In genomic region chr15:80255646-80256121, GRCm38 (mm10) we compare ENCODE assay signal across 8 mouse cellular contexts. TPM values are rescaled to one million over a fixed set of nuclear protein-coding genes. Genes with fewer than 3 reads are reported as not detected.
DNase-seq lines count a peak whose midpoint lies in the region; ATAC-seq and TF ChIP-seq lines count a peak whose summit lies in the region.

No protein-coding gene starts in this region.

- ATAC-seq in embryonic facial prominence, embryonic 14.5 days (ENCODE audit: low read depth), result peak; percentile 19
- peak; percentile 51 for ATAC-seq in kidney, embryonic 14.5 days (ENCODE audit: low FRiP score, low TSS enrichment)
- ATAC-seq in liver, postnatal 0 days, result peak; percentile 59
- ATAC-seq in neural tube, embryonic 12.5 days (ENCODE audit: low FRiP score, low read depth), result peak; percentile 41
- peak; percentile 70 for ATAC-seq in stomach, postnatal 0 days (ENCODE audit: low FRiP score, low TSS enrichment)

- H3K27ac ChIP-seq in bone marrow macrophage, adult 2 months (ENCODE audit: insufficient read depth, low read depth, low read length), result peak overlapping the region; percentile 98
- peak overlapping the region; percentile 94 for H3K27ac ChIP-seq in embryonic facial prominence, embryonic 14.5 days (replicated peaks; ENCODE audit: low read depth, low read length)
- peak overlapping the region; percentile 97 for H3K27ac ChIP-seq in heart, embryonic 10.5 days
- H3K27ac ChIP-seq in kidney, embryonic 14.5 days (ENCODE audit: low read depth, low read length), result peak overlapping the region; percentile 99
- peak overlapping the region; percentile 99 for H3K27ac ChIP-seq in liver, postnatal 0 days (ENCODE audit: low read depth)
- peak overlapping the region; percentile 95 for H3K27ac ChIP-seq in neural tube, embryonic 12.5 days
- peak overlapping the region; percentile 100 for H3K27ac ChIP-seq in stomach, postnatal 0 days (replicated peaks)

- H3K36me3 ChIP-seq in embryonic facial prominence, embryonic 14.5 days (ENCODE audit: control insufficient read depth, insufficient read depth, low read length), result peaks cover 58% of the 10 kb centered on the region
- H3K36me3 ChIP-seq in heart, embryonic 10.5 days, result peaks cover 53% of the 10 kb centered on the region
- H3K36me3 ChIP-seq in kidney, embryonic 14.5 days (ENCODE audit: control insufficient read depth, insufficient read depth, low read length), result peaks cover 52% of the 10 kb centered on the region
- peaks cover 54% of the 10 kb centered on the region for H3K36me3 ChIP-seq in liver, postnatal 0 days (replicated peaks; ENCODE audit: insufficient read depth, low read length)
- peaks cover 48% of the 10 kb centered on the region for H3K36me3 ChIP-seq in neural tube, embryonic 12.5 days
- H3K36me3 ChIP-seq in stomach, postnatal 0 days (ENCODE audit: control insufficient read depth, insufficient read depth, low read length), result peaks cover 20% of the 10 kb centered on the region

- no peak for TF ChIP-seq EP300 in liver, postnatal 0 days (IDR thresholded peaks at IDR 0.05; ENCODE audit: low read depth)
- peak; percentile 11 for TF ChIP-seq EP300 in stomach, postnatal 0 days (optimal IDR thresholded peaks at IDR 0.05)

- peak overlapping the region; percentile 94 for H3K4me2 ChIP-seq in embryonic facial prominence, embryonic 14.5 days (ENCODE audit: low read depth, low read length)
- H3K4me2 ChIP-seq in kidney, embryonic 14.5 days (replicated peaks; ENCODE audit: low read depth, low read length), result peak overlapping the region; percentile 97
- peak overlapping the region; percentile 99 for H3K4me2 ChIP-seq in liver, postnatal 0 days (ENCODE audit: low read depth, low read length)
- H3K4me2 ChIP-seq in neural tube, embryonic 12.5 days (replicated peaks), result peak overlapping the region; percentile 98
- H3K4me2 ChIP-seq in stomach, postnatal 0 days (replicated peaks; ENCODE audit: low read depth), result peak overlapping the region; percentile 88

- H3K4me3 ChIP-seq in bone marrow macrophage, adult 2 months (ENCODE audit: insufficient read depth, low read length), result peak overlapping the region; percentile 86
- H3K4me3 ChIP-seq in embryonic facial prominence, embryonic 14.5 days (ENCODE audit: low read depth, low read length), result peak overlapping the region; percentile 96
- peak overlapping the region; percentile 77 for H3K4me3 ChIP-seq in heart, embryonic 10.5 days
- H3K4me3 ChIP-seq in kidney, embryonic 14.5 days (ENCODE audit: low read length), result peak overlapping the region; percentile 100
- H3K4me3 ChIP-seq in liver, postnatal 0 days (ENCODE audit: low read depth, low read length), result peak overlapping the region; percentile 83
- peak overlapping the region; percentile 100 for H3K4me3 ChIP-seq in neural tube, embryonic 12.5 days
- peak overlapping the region; percentile 98 for H3K4me3 ChIP-seq in stomach, postnatal 0 days (ENCODE audit: low read depth, low read length)

- H3K9ac ChIP-seq in embryonic facial prominence, embryonic 14.5 days (ENCODE audit: low read depth, low read length), result peak overlapping the region; percentile 100
- H3K9ac ChIP-seq in kidney, embryonic 14.5 days (ENCODE audit: low read depth, low read length), result peak overlapping the region; percentile 100
- H3K9ac ChIP-seq in liver, postnatal 0 days (replicated peaks), result peak overlapping the region; percentile 97
- H3K9ac ChIP-seq in neural tube, embryonic 12.5 days, result peak overlapping the region; percentile 100
- peak overlapping the region; percentile 100 for H3K9ac ChIP-seq in stomach, postnatal 0 days (ENCODE audit: low read length)

- H3K9me3 ChIP-seq in embryonic facial prominence, embryonic 14.5 days (ENCODE audit: control insufficient read depth, low read length), result no peaks in the 10 kb centered on the region
- no peaks in the 10 kb centered on the region for H3K9me3 ChIP-seq in heart, embryonic 10.5 days
- H3K9me3 ChIP-seq in kidney, embryonic 14.5 days (ENCODE audit: control insufficient read depth, low read length), result no peaks in the 10 kb centered on the region
- H3K9me3 ChIP-seq in liver, postnatal 0 days (ENCODE audit: low read length), result no peaks in the 10 kb centered on the region
- no peaks in the 10 kb centered on the region for H3K9me3 ChIP-seq in neural tube, embryonic 12.5 days
- H3K9me3 ChIP-seq in stomach, postnatal 0 days (ENCODE audit: control insufficient read depth, low read length), result no peaks in the 10 kb centered on the region

- WGBS in embryonic facial prominence, embryonic 14.5 days, result under 1% methylated on average over 27 of the region's 51 CpGs
- under 1% methylated on average over 51 of the region's 51 CpGs for WGBS in heart, embryonic 10.5 days
- WGBS in kidney, embryonic 14.5 days, result 0% methylated on average over 44 of the region's 51 CpGs
- WGBS in liver, postnatal 0 days (ENCODE audit: insufficient replicate concordance), result 3% methylated on average over 45 of the region's 51 CpGs
- WGBS in neural tube, embryonic 12.5 days, result under 1% methylated on average over 51 of the region's 51 CpGs
- WGBS in stomach, postnatal 0 days, result under 1% methylated on average over 35 of the region's 51 CpGs

- peak; percentile 80 for DNase-seq in CD4-positive helper T cell, adult 2 months (ENCODE audit: low read depth, low spot score)
- peak; percentile 89 for DNase-seq in embryonic facial prominence, embryonic 14.5 days (ENCODE audit: low spot score)
- peak; percentile 95 for DNase-seq in heart, embryonic 10.5 days (ENCODE audit: low spot score)
- DNase-seq in liver, postnatal 0 days, result peak; percentile 94
- DNase-seq in stomach, postnatal 0 days (ENCODE audit: low spot score), result peak; percentile 94

- TF ChIP-seq CTCF in bone marrow macrophage, adult 2 months (IDR thresholded peaks at IDR 0.05; ENCODE audit: low read depth, low read length), result no peak
- no peak for TF ChIP-seq CTCF in liver, postnatal 0 days (IDR thresholded peaks at IDR 0.05; ENCODE audit: low read depth)
- TF ChIP-seq CTCF in stomach, postnatal 0 days (IDR thresholded peaks at IDR 0.05; ENCODE audit: low read depth), result peak; percentile 10; the same call in 1 of the 2 replicates

- peak; percentile 16; the same call in 1 of the 2 replicates for TF ChIP-seq POLR2A in bone marrow macrophage, adult 2 months (IDR thresholded peaks at IDR 0.05; ENCODE audit: borderline replicate concordance, low read depth, low read length)

- H3K4me1 ChIP-seq in bone marrow macrophage, adult 2 months (ENCODE audit: control insufficient read depth, insufficient read depth, low read length), result peaks cover 6% of the 10 kb centered on the region; the same call in 1 of the 2 replicates
- peaks cover 13% of the 10 kb centered on the region for H3K4me1 ChIP-seq in embryonic facial prominence, embryonic 14.5 days (ENCODE audit: control insufficient read depth, insufficient read depth, low read length)
- H3K4me1 ChIP-seq in heart, embryonic 10.5 days, result peaks cover 50% of the 10 kb centered on the region
- peaks cover 19% of the 10 kb centered on the region for H3K4me1 ChIP-seq in kidney, embryonic 14.5 days (ENCODE audit: control insufficient read depth, insufficient read depth, low read length)
- peaks cover 62% of the 10 kb centered on the region for H3K4me1 ChIP-seq in liver, postnatal 0 days (ENCODE audit: insufficient read depth)
- peaks cover 33% of the 10 kb centered on the region for H3K4me1 ChIP-seq in neural tube, embryonic 12.5 days
- peaks cover 9% of the 10 kb centered on the region for H3K4me1 ChIP-seq in stomach, postnatal 0 days (replicated peaks; ENCODE audit: control insufficient read depth, insufficient read depth)

- no peaks in the 10 kb centered on the region for H3K27me3 ChIP-seq in embryonic facial prominence, embryonic 14.5 days (replicated peaks; ENCODE audit: control insufficient read depth, insufficient read depth, low read length)
- no peaks in the 10 kb centered on the region for H3K27me3 ChIP-seq in heart, embryonic 10.5 days (ENCODE audit: insufficient read depth, poor library complexity, severe bottlenecking)
- H3K27me3 ChIP-seq in kidney, embryonic 14.5 days (ENCODE audit: control insufficient read depth, insufficient read depth, low read length), result no peaks in the 10 kb centered on the region
- H3K27me3 ChIP-seq in liver, postnatal 0 days (ENCODE audit: insufficient read depth, low read length), result no peaks in the 10 kb centered on the region
- H3K27me3 ChIP-seq in neural tube, embryonic 12.5 days (replicated peaks), result no peaks in the 10 kb centered on the region
- H3K27me3 ChIP-seq in stomach, postnatal 0 days (ENCODE audit: control insufficient read depth, insufficient read depth, low read length), result no peaks in the 10 kb centered on the region

RNA-seq across cellular contexts. Expression of gene Atf4, which starts 0.7 kb away (rescaled TPM):
- polyA plus RNA-seq in bone marrow macrophage, adult 2 months (2012; ENCODE audit: insufficient read depth, insufficient read length, missing spikeins), result 122 and 133 TPM in 2 replicates
- polyA plus RNA-seq in embryonic facial prominence, embryonic 14.5 days (2014; fragmentation: Nextera tagmentation; extraction: Ambion mirVana), result 132 and 140 TPM in 2 replicates
- 84.8 and 109 TPM in 2 replicates for polyA plus RNA-seq in heart, embryonic 10.5 days (2016; fragmentation: Nextera tagmentation; extraction: Ambion mirVana)
- 131 and 145 TPM in 2 replicates for polyA plus RNA-seq in kidney, embryonic 14.5 days (2014; fragmentation: Nextera tagmentation; extraction: Ambion mirVana)
- 64.3 and 65.7 TPM in 2 replicates for polyA plus RNA-seq in liver, postnatal 0 days (2015; fragmentation: Nextera tagmentation; extraction: Ambion mirVana)
- 111 and 123 TPM in 2 replicates for polyA plus RNA-seq in neural tube, embryonic 12.5 days (2016; fragmentation: Nextera tagmentation; extraction: Ambion mirVana)
- polyA plus RNA-seq in stomach, postnatal 0 days (2015; fragmentation: Nextera tagmentation; extraction: Ambion mirVana), result 104 and 114 TPM in 2 replicates

RNA-seq across cellular contexts. Expression of gene Rps19bp1, which starts 8.4 kb away (rescaled TPM):
- 18.6 and 26.0 TPM in 2 replicates for polyA plus RNA-seq in bone marrow macrophage, adult 2 months (2012; ENCODE audit: insufficient read depth, insufficient read length, missing spikeins)
- 52.6 and 55.0 TPM in 2 replicates for polyA plus RNA-seq in embryonic facial prominence, embryonic 14.5 days (2014; fragmentation: Nextera tagmentation; extraction: Ambion mirVana)
- 46.1 and 62.5 TPM in 2 replicates for polyA plus RNA-seq in heart, embryonic 10.5 days (2016; fragmentation: Nextera tagmentation; extraction: Ambion mirVana)
- 66.3 and 79.1 TPM in 2 replicates for polyA plus RNA-seq in kidney, embryonic 14.5 days (2014; fragmentation: Nextera tagmentation; extraction: Ambion mirVana)
- 27.0 and 27.5 TPM in 2 replicates for polyA plus RNA-seq in liver, postnatal 0 days (2015; fragmentation: Nextera tagmentation; extraction: Ambion mirVana)
- 63.9 and 65.0 TPM in 2 replicates for polyA plus RNA-seq in neural tube, embryonic 12.5 days (2016; fragmentation: Nextera tagmentation; extraction: Ambion mirVana)
- polyA plus RNA-seq in stomach, postnatal 0 days (2015; fragmentation: Nextera tagmentation; extraction: Ambion mirVana), result 39.5 and 43.3 TPM in 2 replicates

RNA-seq across cellular contexts. Expression of gene AC140267.1, which starts 20.0 kb away (rescaled TPM):
- polyA plus RNA-seq in bone marrow macrophage, adult 2 months (2012; ENCODE audit: insufficient read depth, insufficient read length, missing spikeins), result not detected in 2 replicates
- not detected in 2 replicates for polyA plus RNA-seq in embryonic facial prominence, embryonic 14.5 days (2014; fragmentation: Nextera tagmentation; extraction: Ambion mirVana)
- polyA plus RNA-seq in heart, embryonic 10.5 days (2016; fragmentation: Nextera tagmentation; extraction: Ambion mirVana), result 3.5 TPM in 1 of 2 replicates, not detected in the other
- polyA plus RNA-seq in kidney, embryonic 14.5 days (2014; fragmentation: Nextera tagmentation; extraction: Ambion mirVana), result not detected in 2 replicates
- not detected in 2 replicates for polyA plus RNA-seq in liver, postnatal 0 days (2015; fragmentation: Nextera tagmentation; extraction: Ambion mirVana)
- 9.5 TPM in 1 of 2 replicates, not detected in the other for polyA plus RNA-seq in neural tube, embryonic 12.5 days (2016; fragmentation: Nextera tagmentation; extraction: Ambion mirVana)
- not detected in 2 replicates for polyA plus RNA-seq in stomach, postnatal 0 days (2015; fragmentation: Nextera tagmentation; extraction: Ambion mirVana)

RNA-seq across cellular contexts. Expression of gene Mief1, which starts 21.9 kb away (rescaled TPM):
- 19.7 and 22.2 TPM in 2 replicates for polyA plus RNA-seq in bone marrow macrophage, adult 2 months (2012; ENCODE audit: insufficient read depth, insufficient read length, missing spikeins)
- 27.9 and 30.0 TPM in 2 replicates for polyA plus RNA-seq in embryonic facial prominence, embryonic 14.5 days (2014; fragmentation: Nextera tagmentation; extraction: Ambion mirVana)
- 31.0 and 39.2 TPM in 2 replicates for polyA plus RNA-seq in heart, embryonic 10.5 days (2016; fragmentation: Nextera tagmentation; extraction: Ambion mirVana)
- polyA plus RNA-seq in kidney, embryonic 14.5 days (2014; fragmentation: Nextera tagmentation; extraction: Ambion mirVana), result 20.4 and 37.0 TPM in 2 replicates
- polyA plus RNA-seq in liver, postnatal 0 days (2015; fragmentation: Nextera tagmentation; extraction: Ambion mirVana), result 8.5 and 8.6 TPM in 2 replicates
- 42.1 and 46.0 TPM in 2 replicates for polyA plus RNA-seq in neural tube, embryonic 12.5 days (2016; fragmentation: Nextera tagmentation; extraction: Ambion mirVana)
- 12.6 TPM in 2 replicates for polyA plus RNA-seq in stomach, postnatal 0 days (2015; fragmentation: Nextera tagmentation; extraction: Ambion mirVana)

RNA-seq across cellular contexts. Expression of gene Cacna1i, which starts 31.4 kb away (rescaled TPM):
- 0.13 TPM in 1 of 2 replicates, not detected in the other for polyA plus RNA-seq in bone marrow macrophage, adult 2 months (2012; ENCODE audit: insufficient read depth, insufficient read length, missing spikeins)
- polyA plus RNA-seq in embryonic facial prominence, embryonic 14.5 days (2014; fragmentation: Nextera tagmentation; extraction: Ambion mirVana), result 0.04 and 0.06 TPM in 2 replicates
- polyA plus RNA-seq in heart, embryonic 10.5 days (2016; fragmentation: Nextera tagmentation; extraction: Ambion mirVana), result 0.04 TPM in 1 of 2 replicates, not detected in the other
- polyA plus RNA-seq in kidney, embryonic 14.5 days (2014; fragmentation: Nextera tagmentation; extraction: Ambion mirVana), result 0.09 TPM in 1 of 2 replicates, not detected in the other
- not detected in 2 replicates for polyA plus RNA-seq in liver, postnatal 0 days (2015; fragmentation: Nextera tagmentation; extraction: Ambion mirVana)
- 0.11 and 0.25 TPM in 2 replicates for polyA plus RNA-seq in neural tube, embryonic 12.5 days (2016; fragmentation: Nextera tagmentation; extraction: Ambion mirVana)
- 0.01 TPM in 1 of 2 replicates, not detected in the other for polyA plus RNA-seq in stomach, postnatal 0 days (2015; fragmentation: Nextera tagmentation; extraction: Ambion mirVana)

Comparison
In these comparisons a context has a peak if more than half of its experiments do, and no peak if none do; other contexts are left out.
1. Peak in every context shown above with its lines: DNase-seq, ATAC-seq, H3K4me3 ChIP-seq and H3K27ac ChIP-seq.
2. ATAC-seq: peak in every context shown above with its lines; median percentile 70 in stomach, postnatal 0 days; 59 in liver, postnatal 0 days; 51 in kidney, embryonic 14.5 days; 41 in neural tube, embryonic 12.5 days; 19 in embryonic facial prominence, embryonic 14.5 days.